7 mouse cellular contexts compared by ENCODE assay signal in the genomic region with DNA sequence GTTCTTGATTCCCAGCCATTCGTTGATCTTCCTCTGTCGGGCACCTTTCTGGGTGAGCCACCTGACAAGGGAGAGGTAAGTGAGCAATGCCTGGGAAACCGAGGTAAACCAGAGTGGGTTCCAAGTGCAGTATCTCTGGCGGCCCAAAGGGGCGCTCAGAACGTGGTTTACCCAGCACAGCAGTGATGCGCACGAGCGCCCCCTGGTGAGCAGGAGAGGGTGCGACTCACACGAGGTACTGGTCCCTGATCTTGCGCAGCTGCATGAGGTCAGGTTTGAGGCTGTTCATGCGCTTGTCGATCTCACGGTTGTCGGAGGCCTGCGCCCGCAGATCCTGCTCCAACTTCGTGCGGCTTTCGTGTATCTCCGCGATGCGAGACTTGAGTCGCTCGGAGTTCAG. TPM values are rescaled to one million over a fixed set of nuclear protein-coding genes. Genes with fewer than 3 reads are reported as not detected.
A peak's percentile ranks its signal among the peaks of the same experiment; 100 is the strongest.
DNase-seq lines count a peak whose midpoint lies in the region; ATAC-seq and TF ChIP-seq lines count a peak whose summit lies in the region.

No protein-coding gene starts in this region.

- H3K4me2 ChIP-seq in midbrain, embryonic 13.5 days (replicated peaks), result no peak overlapping the region

- peak; percentile 71 for ATAC-seq in midbrain, embryonic 13.5 days

- peaks cover 74% of the 10 kb centered on the region for H3K36me3 ChIP-seq in limb, embryonic 10.5 days
- H3K36me3 ChIP-seq in midbrain, embryonic 13.5 days, result peaks cover 68% of the 10 kb centered on the region
- H3K36me3 ChIP-seq in small intestine, adult 2 months (ENCODE audit: control insufficient read depth, insufficient read depth, low read length), result peaks cover 26% of the 10 kb centered on the region

- no peak for TF ChIP-seq POLR2A in small intestine, adult 2 months (IDR thresholded peaks at IDR 0.05; ENCODE audit: low read depth, low read length)

- peak; percentile 100 for TF ChIP-seq CTCF in small intestine, adult 2 months (IDR thresholded peaks at IDR 0.05; ENCODE audit: extremely low read depth, insufficient read length, insufficient replicate concordance, low read depth, low read length)

- peak; percentile 96 to 98 for DNase-seq in adrenal gland, adult 18-20 months (ENCODE audit: low spot score in 2 of 2)
- DNase-seq in embryo, embryonic 10.5 days (ENCODE audit: low spot score), result peak; percentile 97
- peak; percentile 87 for DNase-seq in gastrocnemius, postnatal 25 days
- peak; percentile 92 for DNase-seq in kidney, adult 11 months
- DNase-seq in limb, embryonic 10.5 days (ENCODE audit: low spot score), result peak; percentile 99

- 0 out of 2 replicates have a peak overlapping the region, but pooled peaks have one; percentile 9 for H3K27ac ChIP-seq in limb, embryonic 10.5 days
- H3K27ac ChIP-seq in midbrain, embryonic 13.5 days, result no peak overlapping the region
- H3K27ac ChIP-seq in small intestine, adult 2 months (ENCODE audit: insufficient read depth, low read depth, low read length), result no peak overlapping the region

- peaks cover 37% of the 10 kb centered on the region for H3K4me1 ChIP-seq in limb, embryonic 10.5 days
- peaks cover 33% of the 10 kb centered on the region for H3K4me1 ChIP-seq in midbrain, embryonic 13.5 days (replicated peaks)
- peaks cover 43% of the 10 kb centered on the region for H3K4me1 ChIP-seq in small intestine, adult 2 months (ENCODE audit: control insufficient read depth, insufficient read depth, insufficient read length, low read length)

- H3K9me3 ChIP-seq in limb, embryonic 10.5 days (replicated peaks), result no peaks in the 10 kb centered on the region
- no peaks in the 10 kb centered on the region for H3K9me3 ChIP-seq in midbrain, embryonic 13.5 days

- no peak overlapping the region for H3K9ac ChIP-seq in midbrain, embryonic 13.5 days (replicated peaks)

- 8% methylated on average over 26 of the region's 26 CpGs for WGBS in limb, embryonic 10.5 days
- WGBS in midbrain, embryonic 13.5 days, result 6% methylated on average over 26 of the region's 26 CpGs
- WGBS in small intestine, adult 2 months, result 5% methylated on average over 26 of the region's 26 CpGs

- peak overlapping the region; percentile 9; the same call in 1 of the 2 replicates for H3K4me3 ChIP-seq in limb, embryonic 10.5 days
- no peak overlapping the region for H3K4me3 ChIP-seq in midbrain, embryonic 13.5 days (replicated peaks)
- no peak overlapping the region for H3K4me3 ChIP-seq in small intestine, adult 2 months (ENCODE audit: low read depth, low read length)

- no peaks in the 10 kb centered on the region for H3K27me3 ChIP-seq in limb, embryonic 10.5 days (ENCODE audit: low read depth, poor library complexity, severe bottlenecking)
- peaks cover 21% of the 10 kb centered on the region for H3K27me3 ChIP-seq in midbrain, embryonic 13.5 days
- no peaks in the 10 kb centered on the region for H3K27me3 ChIP-seq in small intestine, adult 2 months (ENCODE audit: control insufficient read depth, insufficient read depth, low read length)

RNA-seq across cellular contexts. Expression of gene Pik3r2, which starts 7.2 kb away (rescaled TPM):
- 10 to 100 TPM; 30.5 to 36.5 TPM for total RNA-seq in adrenal gland, adult 18-20 months (2021)
- 10 to 100 TPM; 13.1 to 18.7 TPM for total RNA-seq in gastrocnemius, postnatal 25 days (2021)
- 92.7 and 100 TPM in 2 replicates for polyA plus RNA-seq in limb, embryonic 10.5 days (2016; fragmentation: Nextera tagmentation; extraction: Ambion mirVana)
- polyA plus RNA-seq in midbrain, embryonic 13.5 days (2015; fragmentation: Nextera tagmentation; extraction: Ambion mirVana), result 78.9 and 87.2 TPM in 2 replicates
- 129 and 414 TPM in 2 replicates for polyA plus RNA-seq in small intestine, adult 2 months (2012; rRNA removed)

RNA-seq across cellular contexts. Expression of gene Mpv17l2, which starts 8.6 kb away (rescaled TPM):
- 100 to 1,000 TPM in 1 of 2 experiments, 10 to 100 TPM in 1; 94.9 to 120 TPM for total RNA-seq in adrenal gland, adult 18-20 months (2021)
- total RNA-seq in gastrocnemius, postnatal 25 days (2021), result 10 to 100 TPM; 19.6 to 25.6 TPM
- polyA plus RNA-seq in limb, embryonic 10.5 days (2016; fragmentation: Nextera tagmentation; extraction: Ambion mirVana), result 25.2 and 29.9 TPM in 2 replicates
- polyA plus RNA-seq in midbrain, embryonic 13.5 days (2015; fragmentation: Nextera tagmentation; extraction: Ambion mirVana), result 36.2 and 38.4 TPM in 2 replicates
- polyA plus RNA-seq in small intestine, adult 2 months (2012; rRNA removed), result 190 and 222 TPM in 2 replicates

RNA-seq across cellular contexts. Expression of gene Rab3a, which starts 14.9 kb away (rescaled TPM):
- 10 to 100 TPM; 52.4 to 60.4 TPM for total RNA-seq in adrenal gland, adult 18-20 months (2021)
- total RNA-seq in gastrocnemius, postnatal 25 days (2021), result 10 to 100 TPM; 40.0 to 40.4 TPM
- 7.1 and 10.8 TPM in 2 replicates for polyA plus RNA-seq in limb, embryonic 10.5 days (2016; fragmentation: Nextera tagmentation; extraction: Ambion mirVana)
- polyA plus RNA-seq in midbrain, embryonic 13.5 days (2015; fragmentation: Nextera tagmentation; extraction: Ambion mirVana), result 261 and 275 TPM in 2 replicates
- polyA plus RNA-seq in small intestine, adult 2 months (2012; rRNA removed), result 14.9 and 26.3 TPM in 2 replicates

RNA-seq across cellular contexts. Expression of gene Mast3, which starts 35.5 kb away (rescaled TPM):
- total RNA-seq in adrenal gland, adult 18-20 months (2021), result 10 to 100 TPM; 15.6 to 16.7 TPM
- 1 to 10 TPM; 2.4 to 3.4 TPM for total RNA-seq in gastrocnemius, postnatal 25 days (2021)
- 12.7 and 17.1 TPM in 2 replicates for polyA plus RNA-seq in limb, embryonic 10.5 days (2016; fragmentation: Nextera tagmentation; extraction: Ambion mirVana)
- polyA plus RNA-seq in midbrain, embryonic 13.5 days (2015; fragmentation: Nextera tagmentation; extraction: Ambion mirVana), result 14.6 and 18.3 TPM in 2 replicates
- polyA plus RNA-seq in small intestine, adult 2 months (2012; rRNA removed), result 63.9 and 71.9 TPM in 2 replicates

RNA-seq across cellular contexts. Expression of gene Il12rb1, which starts 38.9 kb away (rescaled TPM):
- total RNA-seq in adrenal gland, adult 18-20 months (2021), result under 1 TPM; 0.66 to 0.77 TPM
- not detected for total RNA-seq in gastrocnemius, postnatal 25 days (2021)
- polyA plus RNA-seq in limb, embryonic 10.5 days (2016; fragmentation: Nextera tagmentation; extraction: Ambion mirVana), result not detected in 2 replicates
- not detected in 2 replicates for polyA plus RNA-seq in midbrain, embryonic 13.5 days (2015; fragmentation: Nextera tagmentation; extraction: Ambion mirVana)
- polyA plus RNA-seq in small intestine, adult 2 months (2012; rRNA removed), result 2.5 and 5.4 TPM in 2 replicates
